Mouse (Mus musculus) testis, adult 2 months (tissue): ENCODE measurements around the gene Ppib.

ENCODE experiments used
- CTCF ChIP-seq: fragments of 200-500 bp; IDR thresholded peaks from 2 replicates; pipeline ENCODE4 v1.5.1; 2012; ENCODE audit warnings: low read depth, mild to moderate bottlenecking, inconsistent platforms, low read length, moderate library complexity; ENCODE audit not compliant: control insufficient read depth, insufficient read depth, insufficient replicate concordance
- POLR2A ChIP-seq: fragments of 200-500 bp; IDR thresholded peaks from 2 replicates; pipeline ENCODE4 v1.6.1; 2012; ENCODE audit warnings: low read depth, mild to moderate bottlenecking, inconsistent platforms, low read length, moderate library complexity; ENCODE audit not compliant: control insufficient read depth

DNA sequence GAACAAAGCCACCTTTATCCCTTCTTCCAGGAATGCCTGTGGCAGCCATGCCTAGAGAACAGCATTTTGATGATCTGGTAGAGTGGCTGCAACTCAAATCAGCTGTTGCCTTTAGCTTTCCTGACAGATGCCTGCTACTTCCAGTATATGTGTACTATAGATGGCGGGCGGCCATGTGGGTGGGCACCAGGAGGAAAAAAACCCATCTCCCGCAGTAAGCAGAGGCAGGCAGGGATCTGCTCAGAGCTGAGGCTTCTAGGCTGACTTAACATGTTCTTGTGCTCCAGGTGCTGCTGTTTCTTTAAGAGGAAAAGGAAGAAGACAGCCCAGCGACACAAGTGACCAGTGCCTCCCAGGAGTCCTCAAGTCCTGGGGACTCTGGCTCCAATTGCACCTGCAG is 20.7 kb upstream of the Ppib start:
- TF ChIP-seq POLR2A = no peak
- TF ChIP-seq CTCF = no peak
